Mouse (Mus musculus) forebrain, embryonic 16.5 days (tissue): ENCODE data around the gene Sox6. TPM values are rescaled to one million over a fixed set of nuclear protein-coding genes. Genes with fewer than 3 reads are reported as not detected.

Source experiments
- ATAC-seq: fragments of 200-750 bp; cut with Nextera tagmentation; 2 replicates; pipeline ENCODE4 v1.8.0; 2017; ENCODE audit warnings: mild to moderate bottlenecking, moderate library complexity
- H3K27ac ChIP-seq: fragments of 300-500 bp; sonication (generic); 2 replicates; pipeline ENCODE4 v1.5.1; 2014; ENCODE audit warnings: low read length, control low read depth
- H3K27me3 ChIP-seq: fragments of 300-500 bp; sonication (generic); replicated peaks from 2 replicates; pipeline ENCODE4 v1.6.1; 2014; ENCODE audit warnings: low read length; ENCODE audit not compliant: control insufficient read depth, insufficient read depth
- H3K36me3 ChIP-seq: fragments of 300-500 bp; sonication (generic); 2 replicates; pipeline ENCODE4 v1.6.1; 2014; ENCODE audit not compliant: control insufficient read depth, insufficient read depth
- H3K4me1 ChIP-seq: fragments of 300-500 bp; sonication (generic); replicated peaks from 2 replicates; pipeline ENCODE4 v1.6.1; 2014; ENCODE audit warnings: low read length; ENCODE audit not compliant: control insufficient read depth, insufficient read depth
- H3K4me2 ChIP-seq: fragments of 300-500 bp; sonication (generic); 2 replicates; pipeline ENCODE4 v1.6.1; 2014; ENCODE audit warnings: mild to moderate bottlenecking, low read length, control low read depth
- H3K4me3 ChIP-seq: fragments of 300-500 bp; sonication (generic); replicated peaks from 2 replicates; pipeline ENCODE4 v1.5.1; 2014; ENCODE audit warnings: mild to moderate bottlenecking, low read length, control low read depth
- H3K9ac ChIP-seq: fragments of 300-500 bp; sonication (generic); replicated peaks from 2 replicates; pipeline ENCODE4 v1.6.1; 2014; ENCODE audit warnings: low read depth, low read length, control low read depth
- H3K9me3 ChIP-seq: fragments of 300-500 bp; sonication (generic); 2 replicates; pipeline ENCODE4 v1.6.1; 2016; ENCODE audit warnings: low read length; ENCODE audit not compliant: control insufficient read depth
- WGBS: fragments of 180-500 bp; shearing (Covaris S2); extraction: QIAGEN DNeasy Blood & Tissue Kit; methylation state at CpG from one replicate; pipeline ENCODE4 v1.1.7; 2014; 5-methylcytosine and 5-hydroxymethylcytosine counted together
- polyA plus RNA-seq: library from polyadenylated mRNA; unstranded; fragments of >200 nt; fragmentation: Nextera tagmentation; extraction: Ambion mirVana; gene quantifications from 2 replicates; pipeline ENCODE4 v1.2.1, GENCODE M21; 2015

Sox6 gene
- polyA plus RNA-seq, 1 experiment from 2014 or later, result 96.5 TPM

- Histone ChIP-seq H3K27ac (no peak overlapping the region), H3K4me1 (no peaks in the 10 kb centered on the region), H3K9me3 (no peaks in the 10 kb centered on the region), H3K4me3 (no peak overlapping the region), H3K36me3 (no peaks in the 10 kb centered on the region), H3K4me2 (no peak overlapping the region), H3K9ac (no peak overlapping the region), H3K27me3 (no peaks in the 10 kb centered on the region)
- ATAC-seq, result no peak
- 16% methylated on average over 2 of the region's 2 CpGs for WGBS
Measured at GRCm38 (mm10) chr7:115792841-115793240, 245.8 kb downstream of the Sox6 start.

GRCm38 (mm10) chr7:115789116-115789823 is 249.3 kb downstream of the Sox6 start:
- no peak overlapping the region for H3K4me2 ChIP-seq
- no peak for ATAC-seq
- H3K27me3 ChIP-seq, result no peaks in the 10 kb centered on the region
- H3K9ac ChIP-seq, result no peak overlapping the region
- H3K36me3 ChIP-seq, result no peaks in the 10 kb centered on the region
- no peak overlapping the region for H3K27ac ChIP-seq
- WGBS, result 73% methylated on average over 5 of the region's 5 CpGs
- no peaks in the 10 kb centered on the region for H3K4me1 ChIP-seq
- H3K9me3 ChIP-seq, result no peaks in the 10 kb centered on the region
- no peak overlapping the region for H3K4me3 ChIP-seq

- Histone ChIP-seq H3K27ac (no peak overlapping the region), H3K27me3 (no peaks in the 10 kb centered on the region), H3K36me3 (no peaks in the 10 kb centered on the region), H3K4me1 (no peaks in the 10 kb centered on the region), H3K4me3 (no peak overlapping the region), H3K9me3 (no peaks in the 10 kb centered on the region), H3K4me2 (no peak overlapping the region), H3K9ac (no peak overlapping the region)
- 90% methylated on average over 8 of the region's 8 CpGs for WGBS
- ATAC-seq, result no peak
Measured at GRCm38 (mm10) chr7:115783982-115784917, 254.3 kb downstream of the Sox6 start.

- no peak for ATAC-seq
Measured at GRCm38 (mm10) chr7:115780148-115780547, 258.4 kb downstream of the Sox6 start.

GRCm38 (mm10) chr7:115779544-115779943 is 259.1 kb downstream of the Sox6 start:
- ATAC-seq, result no peak
- WGBS, result 97% methylated on average over 2 of the region's 2 CpGs
- Histone ChIP-seq H3K27me3 (no peaks in the 10 kb centered on the region), H3K27ac (no peak overlapping the region), H3K9ac (no peak overlapping the region), H3K4me1 (peaks cover 7% of the 10 kb centered on the region), H3K4me2 (no peak overlapping the region), H3K4me3 (no peak overlapping the region), H3K36me3 (no peaks in the 10 kb centered on the region), H3K9me3 (no peaks in the 10 kb centered on the region)

More at GRCm38 (mm10) chr7:115780148-115780547, 258.4 kb downstream of the Sox6 start:
- H3K9me3 ChIP-seq, result no peaks in the 10 kb centered on the region
- H3K27ac ChIP-seq, result no peak overlapping the region
- H3K9ac ChIP-seq, result no peak overlapping the region
- H3K4me2 ChIP-seq, result no peak overlapping the region
- H3K4me1 ChIP-seq, result peaks cover 7% of the 10 kb centered on the region
- no peaks in the 10 kb centered on the region for H3K36me3 ChIP-seq
- H3K27me3 ChIP-seq, result no peaks in the 10 kb centered on the region
- no peak overlapping the region for H3K4me3 ChIP-seq
- WGBS, result 95% methylated on average over 4 of the region's 4 CpGs

- H3K36me3 ChIP-seq, result no peaks in the 10 kb centered on the region
- ATAC-seq, result no peak
- H3K4me2 ChIP-seq, result no peak overlapping the region
- H3K27ac ChIP-seq, result no peak overlapping the region
- H3K9ac ChIP-seq, result no peak overlapping the region
- H3K27me3 ChIP-seq, result no peaks in the 10 kb centered on the region
- H3K4me1 ChIP-seq, result peaks cover 7% of the 10 kb centered on the region
- H3K4me3 ChIP-seq, result no peak overlapping the region
- WGBS, result 40% methylated on average over 7 of the region's 7 CpGs
- no peaks in the 10 kb centered on the region for H3K9me3 ChIP-seq
Measured at GRCm38 (mm10) chr7:115776736-115777135, 261.9 kb downstream of the Sox6 start.

GRCm38 (mm10) chr7:115776324-115776723 is 262.3 kb downstream of the Sox6 start:
- Histone ChIP-seq H3K4me3 (no peak overlapping the region), H3K27me3 (no peaks in the 10 kb centered on the region)
- WGBS, result 28% methylated on average over 5 of the region's 5 CpGs

GRCm38 (mm10) chr7:115766316-115766715 is 272.3 kb downstream of the Sox6 start:
- Histone ChIP-seq H3K4me2 (no peak overlapping the region), H3K27me3 (no peaks in the 10 kb centered on the region), H3K9ac (no peak overlapping the region), H3K27ac (no peak overlapping the region), H3K9me3 (no peaks in the 10 kb centered on the region), H3K4me3 (no peak overlapping the region), H3K4me1 (no peaks in the 10 kb centered on the region), H3K36me3 (no peaks in the 10 kb centered on the region)
- 84% methylated on average over 8 of the region's 8 CpGs for WGBS
- no peak for ATAC-seq

More at GRCm38 (mm10) chr7:115776324-115776723, 262.3 kb downstream of the Sox6 start:
- Histone ChIP-seq H3K4me1 (peaks cover 7% of the 10 kb centered on the region), H3K27ac (no peak overlapping the region), H3K36me3 (no peaks in the 10 kb centered on the region), H3K4me2 (no peak overlapping the region), H3K9me3 (no peaks in the 10 kb centered on the region), H3K9ac (no peak overlapping the region)
- no peak for ATAC-seq

- Histone ChIP-seq H3K4me1 (no peaks in the 10 kb centered on the region), H3K4me3 (no peak overlapping the region), H3K36me3 (no peaks in the 10 kb centered on the region), H3K4me2 (no peak overlapping the region), H3K9me3 (no peaks in the 10 kb centered on the region), H3K27me3 (no peaks in the 10 kb centered on the region), H3K9ac (no peak overlapping the region), H3K27ac (no peak overlapping the region)
- 38% methylated on average over 2 of the region's 2 CpGs for WGBS
- ATAC-seq, result no peak
Measured at GRCm38 (mm10) chr7:115763851-115764250, 274.7 kb downstream of the Sox6 start.
